Mouse (Mus musculus) hindbrain, embryonic 12.5 days (tissue): ENCODE results near the gene Cd9. TPM values are rescaled to one million over a fixed set of nuclear protein-coding genes. Genes with fewer than 3 reads are reported as not detected.

Experiments used
- ATAC-seq: fragments of 200-750 bp; cut with Nextera tagmentation; 2 replicates; pipeline ENCODE4 v1.8.0; 2017; ENCODE audit warnings: moderate TSS enrichment; ENCODE audit not compliant: low FRiP score
- H3K27ac ChIP-seq: fragments of 300-500 bp; sonication (generic); 2 replicates; pipeline ENCODE4 v1.5.1; 2016; ENCODE audit warnings: mild to moderate bottlenecking
- H3K27me3 ChIP-seq: fragments of 300-500 bp; sonication (generic); 2 replicates; pipeline ENCODE4 v1.6.1; 2016; ENCODE audit warnings: mild to moderate bottlenecking
- H3K36me3 ChIP-seq: fragments of 300-500 bp; sonication (generic); 2 replicates; pipeline ENCODE4 v1.6.1; 2016; ENCODE audit warnings: mild to moderate bottlenecking
- H3K4me1 ChIP-seq: fragments of 300-500 bp; sonication (generic); 2 replicates; pipeline ENCODE4 v1.6.1; 2016
- H3K4me2 ChIP-seq: fragments of 300-500 bp; sonication (generic); replicated peaks from 2 replicates; pipeline ENCODE4 v1.6.1; 2016; ENCODE audit warnings: mild to moderate bottlenecking
- H3K4me3 ChIP-seq: fragments of 300-500 bp; sonication (generic); 2 replicates; pipeline ENCODE4 v1.5.1; 2016; ENCODE audit warnings: mild to moderate bottlenecking
- H3K9ac ChIP-seq: fragments of 300-500 bp; sonication (generic); 2 replicates; pipeline ENCODE4 v1.6.1; 2016; ENCODE audit warnings: mild to moderate bottlenecking, moderate library complexity
- H3K9me3 ChIP-seq: fragments of 300-500 bp; sonication (generic); replicated peaks from 2 replicates; pipeline ENCODE4 v1.6.1; 2016; ENCODE audit warnings: mild to moderate bottlenecking
- WGBS: fragments of 180-500 bp; shearing (Covaris S2); methylation state at CpG from one replicate; pipeline ENCODE4 v1.1.7; 2016; 5-methylcytosine and 5-hydroxymethylcytosine counted together
- polyA plus RNA-seq: library from polyadenylated mRNA; unstranded; fragments of >200 nt; fragmentation: Nextera tagmentation; extraction: Ambion mirVana; gene quantifications from 2 replicates; pipeline ENCODE4 v1.2.1, GENCODE M21; 2016

Gene Cd9
- polyA plus RNA-seq, 1 experiment from 2014 or later: 54.1 TPM

DNA sequence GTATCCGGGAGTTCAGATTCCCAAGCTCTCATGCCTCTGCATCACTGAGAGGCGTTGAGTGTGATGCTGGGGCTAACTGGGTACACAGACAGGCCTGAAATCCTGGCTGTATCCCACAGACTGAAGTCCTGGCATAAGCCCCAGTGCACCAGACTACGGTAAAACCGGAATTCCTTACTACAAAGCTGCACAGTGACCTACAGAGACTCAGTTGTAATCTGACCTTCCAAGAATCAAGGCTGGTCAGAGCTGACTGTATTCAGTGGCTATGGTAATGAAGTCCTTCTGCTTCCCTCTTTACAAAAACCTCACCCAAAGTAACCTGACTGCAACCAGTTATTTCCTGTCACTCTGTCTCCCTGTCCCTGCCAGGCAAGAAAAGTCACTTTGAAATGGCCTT is 47.4 kb downstream of the Cd9 start:
- no peak overlapping the region for H3K9ac ChIP-seq
- WGBS: 57% methylated on average over 4 of the region's 4 CpGs
- H3K36me3 ChIP-seq: no peaks in the 10 kb centered on the region
- no peak overlapping the region for H3K4me3 ChIP-seq
- no peaks in the 10 kb centered on the region for H3K9me3 ChIP-seq
- no peak overlapping the region for H3K4me2 ChIP-seq
- 0 out of 2 replicates have a peak overlapping the region, but pooled peaks have one; percentile 26 for H3K27ac ChIP-seq
- H3K27me3 ChIP-seq: no peaks in the 10 kb centered on the region
- no peak for ATAC-seq
- H3K4me1 ChIP-seq: no peaks in the 10 kb centered on the region

DNA sequence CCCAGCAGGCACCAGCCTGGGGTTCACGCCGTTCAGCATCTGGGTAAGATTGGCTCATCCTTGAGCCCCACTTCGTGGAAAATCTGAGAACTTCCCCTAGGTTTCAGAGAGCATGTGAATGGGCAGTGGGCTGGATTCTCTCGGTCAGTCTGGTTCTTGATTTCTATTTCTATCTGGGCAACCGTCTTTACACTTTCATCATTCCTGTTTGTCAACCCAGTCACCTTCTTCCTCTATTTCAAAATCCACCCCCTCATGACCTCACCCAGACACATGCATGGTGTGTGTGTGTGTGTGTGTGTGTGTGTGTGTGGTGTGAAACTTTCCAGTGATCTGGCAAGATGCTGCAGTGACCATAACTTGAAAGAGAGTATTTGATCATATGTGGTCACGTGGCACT is 49.2 kb downstream of the Cd9 start:
- H3K4me1 ChIP-seq: no peaks in the 10 kb centered on the region
- WGBS: 87% methylated on average over 6 of the region's 6 CpGs
- no peaks in the 10 kb centered on the region for H3K27me3 ChIP-seq
- no peaks in the 10 kb centered on the region for H3K36me3 ChIP-seq
- H3K4me2 ChIP-seq: no peak overlapping the region
- H3K4me3 ChIP-seq: no peak overlapping the region
- no peak overlapping the region for H3K9ac ChIP-seq
- ATAC-seq: no peak
- no peaks in the 10 kb centered on the region for H3K9me3 ChIP-seq
- no peak overlapping the region for H3K27ac ChIP-seq

DNA sequence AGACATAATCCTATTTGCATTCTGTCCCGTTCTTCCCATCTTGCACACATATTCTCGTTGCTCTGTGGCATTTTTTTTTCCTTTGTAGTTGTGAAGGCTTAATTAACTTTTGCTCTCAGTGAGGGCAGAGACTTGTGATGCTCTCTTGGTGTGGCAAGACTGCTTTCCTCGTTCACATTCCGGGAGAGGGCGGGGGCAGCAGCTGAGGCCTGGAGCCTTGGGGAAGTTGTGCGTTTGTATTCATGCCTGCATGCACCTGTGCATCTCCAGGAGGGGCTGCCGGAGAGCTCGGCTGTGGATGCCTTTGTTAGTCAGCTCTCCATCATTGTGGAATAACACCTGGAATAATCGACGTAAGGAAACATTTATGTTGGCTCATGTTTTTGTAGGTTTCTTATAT is 52.0 kb downstream of the Cd9 start:
- H3K9me3 ChIP-seq: no peaks in the 10 kb centered on the region
- ATAC-seq: no peak
- no peak overlapping the region for H3K9ac ChIP-seq
- no peaks in the 10 kb centered on the region for H3K4me1 ChIP-seq
- WGBS: 68% methylated on average over 10 of the region's 10 CpGs
- H3K4me2 ChIP-seq: no peak overlapping the region
- no peaks in the 10 kb centered on the region for H3K27me3 ChIP-seq
- H3K4me3 ChIP-seq: no peak overlapping the region
- no peak overlapping the region for H3K27ac ChIP-seq
- H3K36me3 ChIP-seq: no peaks in the 10 kb centered on the region

DNA sequence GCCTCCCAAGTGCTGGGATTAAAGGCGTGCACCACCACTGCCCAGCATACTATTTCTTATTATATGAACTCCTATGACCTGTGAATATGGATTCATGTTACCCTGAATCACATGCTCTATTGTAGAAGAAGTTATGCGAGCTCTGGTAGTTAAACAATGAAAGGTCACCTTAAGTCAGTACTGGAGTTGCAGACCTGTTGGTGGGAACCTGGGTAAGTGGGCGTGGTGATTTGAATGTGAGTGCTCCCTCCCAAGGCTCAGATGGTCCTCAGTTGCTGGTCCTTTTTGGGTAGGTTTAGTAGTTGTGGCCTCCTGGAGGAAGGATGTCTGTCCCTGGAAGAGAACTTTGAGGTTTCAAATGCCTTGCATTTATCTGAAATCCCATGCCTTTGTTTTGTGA is 57.8 kb downstream of the Cd9 start:
- Histone ChIP-seq H3K4me1 (peaks cover 5% of the 10 kb centered on the region; the same call in 1 of the 2 replicates), H3K27me3 (no peaks in the 10 kb centered on the region), H3K4me2 (no peak overlapping the region), H3K27ac (no peak overlapping the region), H3K4me3 (no peak overlapping the region), H3K36me3 (no peaks in the 10 kb centered on the region), H3K9ac (no peak overlapping the region), H3K9me3 (no peaks in the 10 kb centered on the region)
- WGBS: 94% methylated on average over 3 of the region's 3 CpGs
- ATAC-seq: no peak

DNA sequence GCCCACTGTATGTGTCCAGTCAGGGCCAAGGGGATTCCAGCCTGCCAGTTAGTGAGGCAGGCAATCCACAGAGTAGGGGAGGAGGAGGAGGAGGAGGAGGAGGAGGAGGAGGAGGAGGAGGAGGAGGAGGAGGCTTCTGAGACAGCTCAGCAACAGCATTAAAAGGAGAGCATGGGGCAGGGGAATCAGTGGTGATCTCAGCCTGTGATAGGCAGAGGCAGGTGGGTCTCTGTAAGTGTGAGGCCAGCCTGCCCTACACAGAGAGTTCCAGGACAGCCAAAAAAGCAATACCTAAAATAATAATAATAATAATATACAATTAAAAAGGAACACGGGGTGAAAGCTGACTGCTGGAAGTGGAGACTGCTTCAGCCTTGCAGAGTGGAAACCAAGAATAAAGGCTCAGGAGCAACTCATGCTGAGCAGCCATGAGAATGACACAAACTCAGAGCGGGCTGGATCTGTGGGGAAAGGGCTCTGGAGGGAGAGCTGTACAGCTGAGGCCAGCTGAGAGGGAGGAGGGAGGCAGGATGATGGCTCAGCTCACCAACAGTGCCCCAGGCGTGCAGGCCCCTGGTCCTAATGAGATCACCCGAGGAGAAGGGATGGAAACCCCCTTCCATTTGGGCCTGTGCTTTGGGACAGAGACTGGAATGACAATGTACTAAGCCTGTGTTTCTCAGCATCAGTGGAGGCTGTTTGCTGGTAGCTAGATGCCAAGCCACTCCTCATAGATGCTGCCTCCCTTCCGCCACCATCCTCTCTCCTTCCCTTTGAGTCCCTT is 59.7 kb downstream of the Cd9 start:
- no peak overlapping the region for H3K27ac ChIP-seq
- H3K4me2 ChIP-seq: no peak overlapping the region
- peaks cover 10% of the 10 kb centered on the region for H3K4me1 ChIP-seq
- no peak overlapping the region for H3K4me3 ChIP-seq
- H3K36me3 ChIP-seq: no peaks in the 10 kb centered on the region
- WGBS: 53% methylated on average over 5 of the region's 5 CpGs
- no peak overlapping the region for H3K9ac ChIP-seq
- H3K9me3 ChIP-seq: no peaks in the 10 kb centered on the region
- ATAC-seq: no peak
- H3K27me3 ChIP-seq: no peaks in the 10 kb centered on the region

DNA sequence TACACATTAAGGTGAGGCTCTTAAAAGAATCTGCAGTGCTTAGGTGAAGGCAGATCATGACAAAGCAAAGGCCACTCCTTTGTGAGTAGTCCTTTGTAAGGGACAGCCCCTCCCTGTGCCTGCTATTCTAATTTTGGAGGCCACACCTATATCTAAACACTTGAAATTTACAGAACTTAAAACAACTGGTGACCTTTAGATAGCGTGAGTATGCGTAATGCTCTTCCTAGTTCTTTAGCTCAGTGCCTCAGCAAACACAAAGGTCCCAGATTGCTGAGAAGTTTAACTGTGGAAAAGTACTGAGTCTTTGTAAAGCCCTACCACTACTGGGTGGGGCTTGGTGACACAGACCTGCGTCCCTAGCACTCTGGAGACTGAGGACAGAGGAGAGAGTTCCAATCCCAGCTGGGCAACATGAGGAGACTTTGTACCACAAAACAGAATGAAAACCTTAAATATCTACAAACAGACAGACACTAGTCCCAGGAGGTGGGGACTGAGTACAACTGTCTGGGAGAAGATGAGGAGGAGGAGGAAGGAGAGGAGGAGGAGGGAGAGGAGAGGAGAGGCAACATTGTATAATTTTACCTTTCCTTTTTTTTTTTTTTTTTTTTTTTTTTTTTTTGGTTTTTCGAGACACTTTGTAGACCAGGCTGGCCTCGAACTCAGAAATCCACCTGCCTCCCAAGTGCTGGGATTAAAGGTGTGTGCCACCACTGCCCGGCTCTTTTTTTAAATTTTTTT is 60.7 kb downstream of the Cd9 start:
- Histone ChIP-seq H3K9me3 (no peaks in the 10 kb centered on the region), H3K4me2 (no peak overlapping the region), H3K4me3 (no peak overlapping the region), H3K4me1 (peaks cover 10% of the 10 kb centered on the region), H3K27ac (no peak overlapping the region), H3K27me3 (no peaks in the 10 kb centered on the region), H3K9ac (no peak overlapping the region), H3K36me3 (no peaks in the 10 kb centered on the region)
- ATAC-seq: no peak
- WGBS: 81% methylated on average over 6 of the region's 6 CpGs

DNA sequence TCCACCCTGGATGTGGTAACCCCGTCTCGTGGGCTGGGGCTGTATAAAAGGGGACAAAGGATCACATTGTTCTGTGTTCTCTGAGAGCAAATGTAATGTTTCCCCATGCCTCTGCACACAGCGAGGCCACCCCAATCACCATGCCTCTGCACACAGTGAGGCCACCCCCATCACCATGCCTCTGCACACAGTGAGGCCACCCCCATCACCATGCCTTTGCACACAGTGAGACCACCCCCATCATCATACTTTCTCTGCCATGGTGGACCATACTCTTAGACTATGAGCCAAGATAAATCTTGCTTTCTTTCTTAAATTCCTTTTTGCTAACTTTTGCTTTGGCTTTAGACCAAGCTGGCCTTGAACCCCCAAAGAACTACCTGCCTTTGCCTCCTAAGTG is 61.3 kb downstream of the Cd9 start:
- Histone ChIP-seq H3K36me3 (no peaks in the 10 kb centered on the region), H3K4me2 (no peak overlapping the region), H3K27me3 (no peaks in the 10 kb centered on the region), H3K4me3 (no peak overlapping the region), H3K27ac (no peak overlapping the region), H3K4me1 (peaks cover 10% of the 10 kb centered on the region), H3K9ac (no peak overlapping the region), H3K9me3 (no peaks in the 10 kb centered on the region)
- no peak for ATAC-seq
- 55% methylated on average over 3 of the region's 3 CpGs for WGBS

DNA sequence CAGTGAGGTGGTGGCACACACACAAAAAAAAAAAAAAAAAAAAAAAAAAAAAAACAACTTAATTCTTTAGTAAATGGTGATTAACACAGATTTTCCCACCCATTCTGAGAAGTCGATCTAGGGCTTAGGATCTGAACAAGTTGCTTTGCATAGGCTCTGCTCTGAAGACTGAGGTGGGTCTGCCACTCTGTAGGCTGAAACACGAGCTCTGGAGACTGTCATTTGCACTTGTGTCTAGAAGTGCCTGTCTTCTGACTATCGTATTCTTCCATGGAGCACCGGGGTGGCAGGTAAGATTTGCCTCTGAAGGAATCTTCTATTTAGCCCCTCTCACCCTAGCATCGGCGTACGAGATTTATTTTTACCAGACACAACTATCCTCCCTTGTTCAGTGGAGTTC is 62.1 kb downstream of the Cd9 start:
- H3K9ac ChIP-seq: no peak overlapping the region
- H3K27me3 ChIP-seq: no peaks in the 10 kb centered on the region
- H3K4me3 ChIP-seq: no peak overlapping the region
- H3K4me2 ChIP-seq: no peak overlapping the region
- H3K4me1 ChIP-seq: peaks cover 10% of the 10 kb centered on the region
- no peak overlapping the region for H3K27ac ChIP-seq
- no peaks in the 10 kb centered on the region for H3K9me3 ChIP-seq
- 83% methylated on average over 7 of the region's 7 CpGs for WGBS
- ATAC-seq: no peak
- H3K36me3 ChIP-seq: no peaks in the 10 kb centered on the region

DNA sequence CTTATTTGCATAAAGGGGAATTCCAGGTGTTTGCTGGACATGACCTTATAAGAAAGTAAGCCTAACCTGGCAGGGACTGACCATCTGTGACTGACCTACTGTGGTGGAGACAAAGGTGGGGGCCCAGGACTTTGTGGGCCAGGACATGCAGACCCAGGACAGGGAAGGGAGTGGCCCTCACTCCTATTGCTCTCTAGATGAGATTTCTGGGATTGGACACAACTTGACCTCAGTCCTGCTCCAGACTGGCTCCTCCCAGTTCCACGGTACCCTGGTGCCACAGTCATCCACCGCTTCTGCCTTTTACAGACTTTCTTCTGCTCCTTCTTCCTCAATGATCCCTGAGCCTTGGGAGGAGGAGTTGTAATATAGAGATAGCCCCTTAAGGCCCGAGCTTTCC is 63.6 kb downstream of the Cd9 start:
- no peaks in the 10 kb centered on the region for H3K36me3 ChIP-seq
- no peak for ATAC-seq
- no peak overlapping the region for H3K4me3 ChIP-seq
- H3K9ac ChIP-seq: no peak overlapping the region
- H3K4me2 ChIP-seq: 0 out of 2 replicates have a peak overlapping the region, but pooled peaks have one; percentile 26
- no peaks in the 10 kb centered on the region for H3K27me3 ChIP-seq
- WGBS: 69% methylated on average over 3 of the region's 3 CpGs
- H3K27ac ChIP-seq: no peak overlapping the region
- no peaks in the 10 kb centered on the region for H3K9me3 ChIP-seq
- peaks cover 16% of the 10 kb centered on the region for H3K4me1 ChIP-seq

DNA sequence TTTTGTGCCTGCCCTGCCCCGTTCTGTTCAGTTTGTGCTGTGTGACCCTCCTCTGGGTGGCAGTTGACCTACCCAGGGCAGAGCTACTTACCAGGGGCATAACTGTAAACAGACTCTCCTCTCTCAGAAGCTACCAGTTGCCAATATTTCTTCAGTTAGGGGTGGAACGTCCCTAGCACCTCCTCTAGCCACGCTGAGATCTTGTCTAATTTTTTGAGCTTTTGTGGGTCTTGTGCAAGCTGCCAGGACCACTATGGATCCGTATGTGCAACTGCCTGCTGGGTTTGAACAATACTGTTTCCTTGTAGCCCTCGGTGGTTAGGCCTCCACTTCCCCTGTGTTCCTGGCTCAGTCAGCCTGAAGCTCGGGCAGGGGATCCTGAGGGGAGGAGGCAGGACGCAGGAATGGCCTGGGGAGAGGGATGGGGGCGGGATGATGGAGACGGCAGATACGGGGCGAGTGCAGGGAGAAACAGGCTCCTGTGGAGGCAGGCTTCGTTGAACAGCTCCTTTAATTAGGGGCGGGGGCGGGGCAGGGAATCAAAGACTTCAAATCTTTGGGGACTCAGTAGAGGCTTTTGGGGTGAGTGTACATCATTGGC is 64.1 kb downstream of the Cd9 start:
- no peak for ATAC-seq
- H3K9ac ChIP-seq: no peak overlapping the region
- H3K4me3 ChIP-seq: no peak overlapping the region
- H3K36me3 ChIP-seq: no peaks in the 10 kb centered on the region
- H3K27me3 ChIP-seq: no peaks in the 10 kb centered on the region
- peaks cover 16% of the 10 kb centered on the region for H3K4me1 ChIP-seq
- 11% methylated on average over 14 of the region's 14 CpGs for WGBS
- H3K9me3 ChIP-seq: no peaks in the 10 kb centered on the region
- no peak overlapping the region for H3K27ac ChIP-seq
- peak overlapping the region; percentile 26; the same call in 1 of the 2 replicates for H3K4me2 ChIP-seq

DNA sequence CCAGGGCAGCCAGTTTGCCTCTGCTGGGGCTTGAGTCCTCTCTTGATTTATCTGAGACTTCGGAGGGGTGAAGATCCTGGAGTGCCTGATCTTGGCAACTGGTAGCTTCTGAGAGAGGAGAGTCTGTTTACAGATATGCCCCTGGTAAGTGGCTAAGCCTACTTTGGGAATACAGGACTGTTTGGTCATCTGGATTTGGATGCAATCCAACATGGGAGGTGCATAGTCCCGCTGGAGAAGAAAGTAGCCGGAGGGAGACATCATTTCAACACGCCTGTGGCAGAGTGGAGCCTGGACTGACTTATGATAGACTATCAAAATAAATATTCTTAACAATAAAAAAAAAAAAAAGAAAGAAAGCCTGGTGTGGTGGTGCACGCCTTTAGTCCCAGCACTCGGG is 64.8 kb downstream of the Cd9 start:
- Histone ChIP-seq H3K4me1 (peaks cover 11% of the 10 kb centered on the region), H3K4me2 (no peak overlapping the region), H3K36me3 (no peaks in the 10 kb centered on the region), H3K4me3 (no peak overlapping the region), H3K27me3 (no peaks in the 10 kb centered on the region), H3K9me3 (no peaks in the 10 kb centered on the region), H3K27ac (no peak overlapping the region), H3K9ac (no peak overlapping the region)
- no peak for ATAC-seq
- WGBS: 87% methylated on average over 6 of the region's 6 CpGs
